Mouse (Mus musculus): ENCODE measurements around the gene Cib1.
A peak's percentile ranks its signal among the peaks of the same experiment; 100 is the strongest.

The Cib1 gene

DNA sequence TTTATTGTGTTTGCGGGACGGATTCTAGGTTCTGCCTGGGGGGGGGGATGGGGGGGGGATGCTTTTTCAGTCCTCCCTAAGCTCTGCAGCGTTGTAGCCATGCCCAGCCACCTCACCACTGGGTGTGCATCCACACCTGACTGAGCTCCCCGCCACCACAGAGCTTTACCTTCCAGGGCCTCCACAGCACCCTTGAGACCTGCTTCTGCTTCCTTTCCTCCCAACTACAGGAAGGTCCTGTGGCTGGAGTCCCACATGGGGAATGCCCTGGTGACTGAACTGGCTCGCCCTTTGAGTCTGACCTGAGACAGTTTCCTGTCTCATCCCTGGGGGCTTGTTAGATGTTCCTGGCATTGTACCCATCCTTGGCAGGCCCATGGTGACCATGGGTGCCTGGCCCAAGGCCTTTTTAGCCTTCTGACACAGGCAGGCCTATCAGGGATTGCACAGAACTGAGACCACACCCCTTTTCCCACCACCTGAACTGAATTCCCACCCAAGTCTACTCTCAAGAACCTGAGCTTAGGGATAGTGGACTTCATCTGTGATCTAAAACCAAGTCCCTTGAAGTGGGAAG lies 31.6 kb downstream of the Cib1 start:
- DNase-seq (ENCODE audit: low spot score) = no peak

DNA sequence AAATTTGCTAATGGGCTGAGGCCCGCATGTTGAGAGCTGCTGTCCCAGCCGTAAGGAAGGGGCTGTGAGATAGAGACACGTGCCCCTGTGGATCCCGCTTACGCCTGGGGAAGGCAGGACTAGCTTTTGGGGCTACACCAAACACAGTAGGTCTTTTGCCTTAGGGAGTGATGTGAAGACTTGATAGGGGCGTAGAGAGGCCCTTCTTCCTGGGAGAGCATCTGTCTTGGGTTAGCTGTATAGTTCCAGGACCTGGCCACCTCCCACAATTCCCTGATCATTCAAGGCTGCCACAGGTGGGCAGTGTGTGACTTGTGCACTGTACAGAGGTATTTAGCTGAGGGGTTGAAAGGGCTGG lies 32.0 kb downstream of the Cib1 start:
- DNase-seq (ENCODE audit: low spot score) = no peak

DNA sequence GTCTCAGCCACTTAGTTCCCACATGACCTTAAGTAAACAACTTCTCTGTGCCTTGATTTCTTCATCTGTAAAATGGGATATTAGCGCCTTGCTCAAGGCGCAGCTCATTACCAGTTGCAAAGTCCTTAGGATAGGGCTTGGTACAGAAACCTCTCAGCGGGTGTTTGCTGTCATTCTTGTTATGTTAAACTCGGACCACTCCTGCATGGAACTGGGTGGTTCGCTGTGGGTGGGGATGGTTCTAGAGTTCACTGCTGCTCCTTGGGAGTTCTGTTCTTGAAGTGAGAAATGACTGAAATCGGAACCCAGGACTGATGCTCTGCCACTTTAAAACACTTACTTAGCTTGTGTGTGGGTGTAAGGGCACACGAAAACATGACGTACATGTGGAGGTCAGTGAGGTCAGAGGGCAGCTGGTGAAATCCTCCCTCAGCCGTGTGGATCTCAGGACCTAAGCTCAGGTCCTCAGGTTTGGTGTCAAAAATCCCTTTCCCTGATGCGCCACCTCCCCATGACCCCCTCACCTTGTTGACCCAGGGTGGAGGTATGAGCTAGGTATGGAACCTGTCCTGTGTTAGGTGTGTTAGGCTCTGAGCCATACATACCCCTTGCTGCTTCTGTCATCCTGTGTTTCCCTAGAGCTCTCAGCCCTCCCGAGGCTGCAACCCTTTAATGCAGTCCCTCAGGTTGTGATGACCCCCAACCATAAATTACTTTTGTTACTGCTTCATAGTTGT lies 32.6 kb downstream of the Cib1 start:
- no peak for DNase-seq (ENCODE audit: low spot score)

DNA sequence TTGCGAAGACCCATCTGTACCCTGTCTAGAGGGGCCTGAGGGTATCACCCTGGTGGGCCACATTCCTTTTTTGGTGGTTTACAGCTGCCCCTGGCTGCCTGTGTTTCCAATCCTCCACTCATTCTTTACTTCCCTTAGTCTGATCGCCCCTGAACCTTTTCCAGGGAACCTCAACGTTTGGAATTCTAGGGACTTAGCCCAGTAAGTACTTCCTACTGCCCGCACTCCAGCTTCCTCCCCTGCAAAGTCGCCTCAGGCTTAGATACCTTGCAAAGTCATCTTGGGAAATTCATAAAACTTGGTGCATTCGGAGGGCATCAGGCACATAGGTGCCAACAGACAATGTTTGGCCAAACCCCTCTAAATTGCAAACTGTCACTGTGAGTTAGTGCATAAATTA lies 33.3 kb downstream of the Cib1 start:
- DNase-seq (ENCODE audit: low spot score) = no peak

DNA sequence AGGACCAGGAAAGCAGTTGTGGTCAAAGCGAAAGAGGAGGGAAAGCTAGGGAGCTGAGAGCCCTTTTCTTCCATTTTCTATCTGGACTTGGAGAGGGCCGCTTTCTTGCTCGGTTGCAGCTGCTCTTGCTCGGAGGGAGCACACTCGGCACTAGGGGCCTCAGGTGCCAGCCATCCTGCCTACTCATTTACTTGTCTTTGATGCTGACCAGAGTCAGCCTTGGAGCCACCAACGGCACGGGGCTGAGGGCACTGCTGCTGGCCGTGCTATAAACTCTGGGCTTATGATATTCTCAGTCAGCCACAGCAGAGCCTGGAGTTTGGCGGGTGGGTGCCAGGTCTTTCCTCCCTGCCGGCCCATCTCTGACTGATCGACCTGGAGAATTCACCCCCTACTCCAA lies 33.8 kb downstream of the Cib1 start:
- no peak for DNase-seq (ENCODE audit: low spot score)

DNA sequence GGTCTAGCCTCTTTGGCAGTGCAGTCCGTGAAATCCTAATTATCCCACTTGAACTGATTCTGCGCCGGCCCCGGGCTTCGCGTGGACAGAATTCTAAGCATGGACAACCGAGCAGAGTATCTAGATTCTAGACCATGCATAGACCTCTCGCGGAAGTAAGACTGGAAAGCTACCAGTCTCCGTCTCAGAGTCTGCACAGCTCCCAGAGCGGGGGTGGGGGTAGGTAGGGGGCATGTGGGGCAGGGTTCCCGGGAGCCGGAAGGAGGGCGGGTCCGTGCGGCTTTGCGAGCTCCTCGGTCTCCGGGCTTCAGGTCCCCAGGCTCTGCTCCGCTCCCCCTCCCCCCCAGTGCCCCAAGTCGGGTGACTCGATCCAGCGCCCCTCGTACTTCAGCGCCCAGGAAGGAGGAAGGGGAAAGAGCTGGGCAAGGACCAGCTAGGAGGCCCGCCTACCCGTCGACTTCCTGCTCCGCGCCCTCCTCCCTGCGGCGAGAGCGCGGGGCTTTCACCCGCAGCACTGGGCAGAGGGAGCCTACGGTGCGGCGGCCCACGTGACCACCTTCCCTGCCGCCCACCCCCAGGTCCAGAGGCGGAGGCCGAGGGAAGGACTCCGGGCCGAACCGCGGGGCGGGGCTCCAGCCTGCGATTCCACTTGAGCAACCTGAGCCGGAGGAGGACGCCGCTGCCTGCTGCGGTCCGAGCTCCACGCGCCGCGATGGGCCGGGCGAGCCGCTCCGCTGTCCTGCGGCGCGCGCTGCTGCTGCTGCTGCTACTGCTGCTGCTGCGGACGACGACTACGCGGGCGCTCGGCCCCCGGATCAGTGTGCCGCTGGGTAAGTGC lies 34.5 kb downstream of the Cib1 start:
- peak; percentile 86 for DNase-seq (ENCODE audit: low spot score)

DNA sequence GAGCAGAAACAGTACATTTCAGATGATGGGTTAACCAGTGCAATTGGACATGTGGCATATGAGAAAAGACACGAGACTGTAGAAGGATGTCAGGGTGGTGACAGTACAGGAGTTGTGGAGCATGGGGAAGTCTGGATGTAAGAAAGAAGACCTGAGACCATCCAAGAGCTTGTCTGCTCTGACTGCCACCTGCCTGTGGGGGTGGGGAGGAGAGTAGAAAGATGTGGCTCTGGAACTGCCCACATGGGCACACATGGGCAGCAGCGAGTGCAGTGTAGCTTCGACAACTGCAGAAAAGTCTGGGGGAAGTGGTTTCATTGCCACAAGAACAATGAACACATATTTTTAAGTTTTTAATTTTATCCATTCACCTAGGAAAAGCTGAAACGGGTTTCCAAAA lies 35.2 kb downstream of the Cib1 start:
- no peak for DNase-seq (ENCODE audit: low spot score)

DNA sequence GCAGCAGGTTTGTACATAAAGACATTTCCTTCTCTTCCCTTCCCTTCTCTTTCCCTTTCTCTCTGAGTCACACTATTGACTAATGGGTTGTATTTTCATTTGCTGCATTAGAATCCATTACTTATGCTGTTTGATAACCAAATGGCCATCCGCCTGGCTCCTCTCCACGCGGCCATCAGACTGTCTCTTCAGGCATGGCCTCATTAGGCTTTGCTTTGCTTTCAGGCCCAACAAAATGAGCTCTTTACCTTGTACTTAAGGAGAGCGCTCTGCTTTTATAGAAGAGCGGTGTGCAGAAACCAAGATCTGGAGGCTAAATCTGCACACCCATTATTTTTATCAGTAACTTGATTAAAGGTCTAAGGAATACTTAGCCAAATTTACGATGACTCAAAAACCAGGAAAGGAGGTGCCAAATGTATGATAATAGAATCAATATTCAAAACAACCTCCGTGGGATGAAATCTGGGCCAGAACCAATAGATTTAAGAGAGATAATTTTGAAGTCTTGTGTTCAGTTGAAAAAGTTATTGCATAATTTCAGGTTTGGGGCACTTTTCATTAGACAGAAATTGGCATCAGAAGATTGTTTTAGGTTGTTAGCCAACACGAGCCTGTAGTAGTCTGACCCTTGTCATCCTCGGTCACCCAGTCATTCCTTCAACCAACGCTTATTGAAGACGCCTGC lies 36.9 kb downstream of the Cib1 start:
- no peak for DNase-seq (ENCODE audit: low spot score)

DNA sequence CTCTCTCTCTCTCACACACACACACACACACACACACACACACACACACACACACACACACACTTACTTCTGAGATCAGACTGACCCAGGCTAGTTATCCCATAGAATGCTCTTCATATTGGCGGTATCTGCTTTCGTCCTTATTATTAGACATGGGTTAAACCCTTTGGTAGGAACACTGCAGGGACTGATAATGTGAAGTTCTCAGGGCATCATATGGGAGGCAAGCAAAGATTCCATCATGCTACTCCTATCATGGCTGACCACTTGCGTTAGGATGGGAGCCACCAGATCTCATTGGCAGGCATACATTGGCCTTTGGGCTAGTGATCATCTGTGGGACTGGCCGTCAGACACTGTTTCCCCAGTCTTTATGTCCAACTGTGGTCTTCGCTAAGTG lies 37.5 kb downstream of the Cib1 start:
- DNase-seq (ENCODE audit: low spot score) = no peak

DNA sequence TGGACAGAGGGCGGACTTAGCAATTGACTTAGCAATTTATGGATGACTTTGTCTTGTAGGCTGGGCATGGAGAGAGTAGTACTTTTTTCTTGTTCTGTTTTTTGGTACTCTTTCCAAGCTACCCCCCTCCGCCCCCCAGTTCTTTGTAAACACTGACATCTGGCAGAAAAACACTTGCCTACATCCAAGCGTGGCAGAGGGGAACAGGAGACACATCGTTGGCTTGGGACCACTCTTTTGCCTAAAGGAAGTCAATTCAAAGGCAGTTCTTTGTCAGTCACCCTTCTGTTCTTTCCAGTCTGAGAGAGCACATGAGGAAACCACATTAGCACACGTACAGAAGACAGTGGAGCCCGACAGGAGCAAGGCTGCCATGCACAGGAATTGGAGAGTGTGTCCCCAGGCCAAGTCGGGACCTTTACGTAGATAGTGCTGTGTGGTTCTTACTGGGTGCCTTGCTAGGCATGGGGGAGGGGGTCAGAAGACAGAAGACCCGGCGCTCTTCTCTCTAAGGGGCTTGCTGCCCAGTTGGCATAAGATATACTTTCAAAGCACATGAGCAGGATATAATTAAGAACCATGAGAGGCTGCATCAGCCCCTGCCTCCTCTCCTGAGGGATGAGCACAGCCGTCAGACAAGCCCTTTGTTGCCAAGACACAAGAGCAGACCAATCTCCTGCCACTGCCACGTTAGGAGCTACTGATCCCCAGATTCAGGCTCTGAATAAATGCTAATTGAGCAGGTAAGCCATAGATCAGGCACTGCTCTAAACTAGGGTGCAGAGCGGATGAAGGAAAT lies 38.5 kb downstream of the Cib1 start:
- DNase-seq (ENCODE audit: low spot score) = no peak

DNA sequence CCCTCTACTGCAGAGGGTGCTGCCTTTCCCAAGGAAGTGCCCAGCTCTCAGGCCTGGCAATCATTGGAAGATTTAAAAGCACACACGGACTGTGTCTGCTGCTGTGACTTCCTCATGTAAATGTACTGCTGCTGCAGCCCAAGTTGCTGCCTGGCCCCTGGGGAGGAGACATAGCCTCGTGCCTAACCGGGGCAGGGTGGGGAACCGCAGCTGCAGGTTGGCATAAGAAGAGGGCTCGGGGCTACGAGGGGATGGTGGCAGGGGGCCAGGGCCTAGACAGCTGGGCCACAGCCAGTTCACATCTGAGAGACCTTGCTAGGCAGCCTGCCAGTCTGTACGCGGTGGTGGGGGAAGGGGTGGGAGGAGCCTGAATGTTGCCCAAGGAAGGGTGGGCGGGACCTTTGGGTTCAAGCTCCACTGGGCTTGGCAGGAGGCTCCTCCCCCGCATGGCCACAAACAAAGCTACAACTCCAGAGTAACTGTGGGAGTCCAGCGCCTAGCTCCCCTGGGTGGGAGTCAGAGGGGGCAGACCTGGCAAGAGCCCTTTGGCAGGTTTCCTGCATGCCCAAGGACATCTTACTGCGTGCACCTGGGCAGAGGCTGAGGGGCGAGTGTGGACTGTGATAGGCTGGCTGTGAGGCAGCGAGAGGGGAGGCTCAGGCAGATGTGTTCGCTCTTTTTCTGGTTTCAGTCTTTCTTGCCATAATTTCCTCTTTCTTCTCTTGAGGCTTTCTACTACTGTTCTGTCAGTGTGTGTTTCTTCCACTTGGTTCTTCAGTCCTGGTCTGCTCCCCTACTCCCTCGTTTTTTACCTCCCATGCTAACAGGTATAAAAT lies 40.2 kb downstream of the Cib1 start:
- DNase-seq (ENCODE audit: low spot score) = peak; percentile 88

DNA sequence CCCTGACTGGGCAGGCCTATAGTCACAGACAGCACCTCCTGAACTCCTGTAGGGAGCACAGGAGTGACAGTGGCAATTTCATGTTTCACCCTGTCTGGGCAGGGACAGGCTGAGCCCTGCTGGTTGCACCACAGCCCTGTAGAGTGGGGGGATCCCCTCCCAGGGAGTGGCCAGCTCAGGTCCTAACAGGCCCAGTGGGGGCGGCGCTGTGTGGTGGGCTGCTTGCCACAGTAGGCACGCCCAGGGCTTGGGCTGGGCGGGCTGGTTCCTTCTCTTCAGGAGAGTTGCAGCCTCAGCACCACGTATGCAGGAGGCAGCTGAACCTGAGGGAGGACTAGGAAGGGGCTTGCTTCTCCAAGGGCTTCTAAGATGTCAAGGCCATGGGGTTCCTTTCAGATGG lies 41.2 kb downstream of the Cib1 start:
- peak; percentile 65 for DNase-seq (ENCODE audit: low spot score)

DNA sequence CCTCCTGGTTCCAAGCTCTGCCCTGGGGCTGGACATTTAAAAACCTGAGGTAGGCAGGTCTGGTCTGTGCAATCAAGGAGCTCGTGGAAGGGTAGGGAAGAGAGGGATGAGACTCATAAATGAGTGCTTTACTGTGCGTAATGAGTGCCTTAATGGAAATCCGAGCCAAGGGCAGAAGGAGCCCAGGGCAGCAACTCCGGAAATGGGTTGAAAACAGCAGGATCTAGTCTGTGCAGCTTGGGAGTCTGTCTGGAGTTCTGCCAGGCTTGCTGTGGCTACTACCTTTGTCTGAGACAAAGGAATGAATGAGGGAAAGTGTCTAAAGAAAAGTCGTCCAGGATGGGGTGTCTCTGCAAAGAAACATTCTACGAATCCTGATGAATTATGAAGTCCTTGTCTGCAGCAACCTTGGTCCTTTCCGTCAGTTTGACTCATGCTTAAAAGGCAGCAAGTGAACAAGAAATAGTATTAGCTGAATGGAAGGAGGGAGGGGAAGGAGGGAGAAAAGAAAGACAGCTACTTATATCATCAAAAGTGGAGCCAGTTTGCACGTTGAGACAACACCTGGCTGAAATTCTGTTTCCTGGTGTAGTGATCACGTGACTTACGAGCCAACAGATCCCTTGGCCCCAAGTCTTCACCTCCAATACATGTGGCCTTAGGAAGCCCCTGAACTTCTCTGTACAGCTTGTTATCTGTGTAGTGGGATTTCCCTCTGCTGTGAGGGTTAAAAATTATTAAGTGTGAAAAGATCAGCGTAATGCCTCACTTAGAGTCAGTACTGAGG lies 43.3 kb downstream of the Cib1 start:
- no peak for DNase-seq (ENCODE audit: low spot score)

DNA sequence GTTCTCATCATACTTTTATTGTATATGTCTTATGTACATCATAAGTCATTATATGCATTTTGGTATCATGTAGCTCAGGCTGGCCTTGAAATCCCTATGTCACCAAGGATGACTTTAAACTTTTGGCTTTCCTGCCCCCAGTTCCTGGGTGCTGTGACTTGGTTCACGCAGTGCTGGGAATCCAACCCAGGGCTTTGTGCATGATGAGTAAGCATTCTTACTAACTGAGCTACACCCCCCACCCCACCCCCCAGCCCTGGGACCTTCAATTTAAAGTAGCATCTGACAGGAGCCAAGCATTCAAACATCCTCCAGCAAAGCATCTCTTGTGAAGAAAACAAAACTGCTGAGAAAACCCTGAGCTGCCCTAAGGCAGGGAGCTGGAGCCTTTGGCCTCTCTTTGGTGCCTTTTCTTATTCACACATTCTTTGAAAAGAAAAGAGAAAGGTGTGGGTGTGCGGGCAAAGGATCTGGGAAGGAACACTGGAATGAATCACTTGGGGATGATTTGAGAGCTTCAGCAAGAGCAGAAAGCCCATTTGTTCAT lies 44.0 kb downstream of the Cib1 start:
- no peak for DNase-seq (ENCODE audit: low spot score)

DNA sequence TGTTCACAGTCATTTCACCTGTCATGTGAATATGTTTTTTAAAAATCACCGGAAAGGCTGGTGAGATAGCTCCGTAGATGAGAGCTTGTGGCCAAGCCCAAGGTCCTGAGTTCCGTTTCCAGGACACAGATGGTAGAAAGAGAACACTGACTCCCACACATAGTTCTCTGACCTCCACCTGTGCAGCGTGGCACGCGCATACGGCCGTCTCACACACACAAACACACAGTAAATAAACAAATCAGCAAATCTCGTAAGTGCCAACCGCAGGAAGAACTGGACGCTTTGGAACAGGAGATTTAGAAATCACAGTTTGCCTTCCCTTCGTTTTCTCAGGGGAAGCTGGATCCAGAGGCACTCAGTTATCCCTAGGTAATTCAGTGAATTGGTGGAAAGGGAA lies 45.1 kb downstream of the Cib1 start:
- DNase-seq (ENCODE audit: low spot score) = no peak

DNA sequence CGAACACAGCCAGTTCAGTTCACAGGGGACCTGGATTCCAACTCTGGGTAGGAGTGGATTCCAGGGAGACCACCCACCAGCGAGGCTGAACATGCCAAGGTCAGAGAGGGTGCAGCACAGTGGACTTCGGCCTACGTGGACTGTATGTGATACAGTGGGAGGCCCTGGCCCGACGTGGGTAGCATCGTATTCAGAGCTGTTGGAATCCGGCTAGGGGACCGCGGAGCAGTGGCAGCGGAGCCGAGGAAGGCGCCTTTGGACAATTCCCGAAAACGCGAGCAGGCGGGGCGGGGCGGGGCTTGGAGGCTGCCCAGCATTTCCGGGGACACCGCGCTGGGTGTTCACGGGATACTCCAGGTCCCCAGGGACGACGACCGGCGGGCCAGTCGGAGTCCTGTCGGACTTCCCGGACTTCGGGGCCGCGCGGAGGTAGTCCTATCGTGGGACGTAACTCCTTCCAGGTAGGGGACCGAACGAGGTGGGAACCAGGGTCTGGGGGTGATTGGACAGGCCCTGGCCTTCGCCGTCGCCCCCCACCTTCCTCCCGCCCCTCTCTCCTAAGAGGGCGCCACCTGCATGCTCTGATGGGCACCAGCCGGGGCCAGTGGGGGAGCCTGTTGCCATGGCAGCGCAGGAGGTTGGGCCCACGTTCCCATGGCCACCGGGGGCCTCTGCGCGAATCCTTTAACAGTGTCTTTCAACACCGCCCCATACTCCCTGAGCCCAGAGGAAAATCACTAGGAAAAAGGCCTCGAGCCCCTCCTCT lies 45.9 kb downstream of the Cib1 start, which contains the start of gene Sema4b:
Gene Sema4b (plus strand): TSS at position 311 of the 766 bp plus-strand sequence.
- peak; percentile 94 for DNase-seq (ENCODE audit: low spot score)

DNA sequence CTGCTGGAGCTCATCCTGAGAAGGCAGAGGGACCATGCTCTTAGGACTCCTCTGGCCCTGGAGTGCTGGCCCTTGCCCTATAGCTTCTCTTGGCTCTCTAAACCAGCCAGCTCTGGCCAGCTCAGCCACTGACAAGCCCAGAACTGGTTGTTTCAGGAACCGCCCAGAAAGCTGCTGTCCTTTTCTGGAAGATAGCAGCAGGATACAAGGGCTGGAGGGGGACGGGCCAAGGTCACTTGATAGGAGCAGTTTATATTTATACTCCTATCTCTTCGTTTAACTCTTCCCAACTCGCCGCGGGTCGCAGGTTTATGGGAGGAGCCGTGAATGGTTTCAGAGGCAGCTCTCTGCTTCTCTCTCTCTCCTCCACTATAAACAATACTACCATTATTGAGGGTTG lies 46.6 kb downstream of the Cib1 start:
- DNase-seq (ENCODE audit: low spot score) = peak; percentile 87

DNA sequence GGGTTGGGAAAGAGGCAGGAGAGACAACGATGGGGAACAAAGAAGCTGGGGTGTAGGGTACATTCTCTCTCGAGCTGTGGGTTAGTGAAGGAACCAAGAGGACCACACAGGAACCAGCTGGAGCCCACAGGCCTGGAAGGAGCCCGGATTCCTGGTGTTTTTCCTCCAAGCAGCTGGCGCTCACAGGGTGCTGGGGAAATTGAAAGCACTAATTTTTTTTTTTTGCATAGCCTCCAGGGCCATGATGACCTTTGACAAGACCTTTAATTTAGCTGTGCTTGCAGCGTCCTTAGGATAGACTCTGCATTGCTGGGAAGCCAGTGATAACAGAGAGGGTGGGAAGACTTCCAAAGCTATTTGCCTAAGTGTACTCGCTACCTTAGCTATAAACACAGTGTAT lies 47.6 kb downstream of the Cib1 start:
- DNase-seq (ENCODE audit: low spot score) = no peak

DNA sequence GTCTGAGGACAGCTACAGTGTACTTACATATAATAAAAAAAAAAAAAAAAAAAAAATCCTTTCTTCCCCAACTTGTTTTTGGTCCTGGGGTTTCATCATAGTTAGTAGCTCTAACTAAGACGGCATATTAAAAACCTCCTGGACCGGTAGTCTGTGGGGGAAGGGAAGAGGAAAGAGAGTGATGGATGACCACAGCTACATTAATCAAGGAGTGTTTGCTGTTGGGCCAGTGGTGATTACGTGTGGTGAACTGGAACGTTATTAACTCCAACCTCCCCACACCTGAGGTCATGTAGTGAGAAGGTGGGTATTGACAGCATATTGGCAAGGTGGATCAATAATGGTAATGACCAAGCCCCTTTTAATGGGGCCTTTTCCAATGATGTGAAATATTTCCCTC lies 48.1 kb downstream of the Cib1 start:
- DNase-seq (ENCODE audit: low spot score) = no peak
